Mouse (Mus musculus) layer of hippocampus, adult 8-10 months (tissue): ENCODE measurements at regions not wholly inside any gene's neighbourhood (a gene's known extent, or its start where the extent isn't known, plus 50 kb on each side); places are given as distances from the start of the nearest gene placed in this dataset.

Source experiments
- DNase-seq, 2 experiments: peaks; one replicate each; pipeline ENCODE4 v3.0.0; 2022; ENCODE audit warnings: low spot score in 2 of 2

GRCm38 (mm10) chr14:17347286-17347685, 312.8 kb upstream of the Thrb start:
- no peak for DNase-seq

- no peak for DNase-seq
Observed at GRCm38 (mm10) chr14:17352324-17353037, 307.6 kb upstream of the Thrb start.

GRCm38 (mm10) chr14:17361910-17362309, 298.2 kb upstream of the Thrb start:
- no peak for DNase-seq

GRCm38 (mm10) chr14:17402751-17403479, 257.1 kb upstream of the Thrb start:
- DNase-seq, result peak; percentile 17 to 46

DNA sequence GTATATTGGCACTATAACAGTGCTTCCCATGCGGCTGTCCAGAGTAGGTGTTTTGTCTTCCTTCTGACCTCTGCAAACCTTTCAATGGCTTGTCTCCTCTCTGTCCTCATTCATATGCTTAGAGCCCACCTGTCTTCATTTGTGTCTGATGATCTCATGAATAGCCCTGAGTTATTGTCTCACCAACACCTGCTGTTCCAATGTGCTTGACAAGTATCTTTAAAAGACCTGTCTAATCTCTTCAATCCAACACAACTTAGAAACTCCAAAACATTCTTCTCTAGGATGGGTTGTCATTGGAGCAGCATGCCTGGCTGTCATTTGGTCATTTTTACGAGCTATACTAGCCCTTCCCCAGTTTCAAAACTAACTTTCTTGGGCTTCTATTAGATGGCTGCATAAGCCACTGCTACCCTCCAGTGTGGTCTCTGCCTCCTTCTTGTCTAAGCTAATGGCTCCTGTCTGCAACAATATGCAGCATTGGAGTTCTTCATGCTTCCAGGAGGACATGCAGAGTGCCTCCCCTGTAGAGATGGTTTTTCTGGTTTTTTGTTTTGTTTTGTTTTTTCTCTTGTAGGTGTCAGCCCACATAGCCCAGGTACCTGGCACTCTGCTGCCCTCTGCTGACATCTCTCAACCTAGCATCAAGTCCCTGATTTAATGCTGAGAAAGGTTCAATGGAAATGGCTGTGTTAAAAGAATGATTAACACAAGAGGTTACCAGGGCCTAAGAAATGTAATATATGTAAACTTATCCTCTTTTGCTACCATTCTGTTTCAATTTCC, 254.3 kb upstream of the Thrb start:
- DNase-seq, result peak in 1 of 2 experiments; percentile 34

DNA sequence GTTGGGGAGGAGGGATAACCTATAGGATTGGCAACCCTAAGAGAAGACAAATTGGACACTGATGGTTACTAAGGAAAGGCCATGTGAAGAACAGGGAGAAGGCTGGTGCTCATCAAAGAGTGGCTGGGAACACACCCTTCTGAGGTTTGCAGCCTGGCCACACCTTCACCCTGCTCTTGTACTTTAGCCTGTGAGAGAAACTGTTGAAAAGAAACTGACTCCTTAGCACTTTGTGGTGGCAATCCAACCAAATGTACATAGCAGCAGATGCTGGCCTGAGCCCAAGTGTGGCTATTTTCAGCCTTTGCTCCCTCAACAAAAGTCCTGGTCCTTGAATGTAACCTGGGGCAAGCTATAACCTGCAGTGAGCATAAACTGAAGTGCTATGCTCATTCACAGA, 253.2 kb upstream of the Thrb start:
- DNase-seq, result no peak

DNA sequence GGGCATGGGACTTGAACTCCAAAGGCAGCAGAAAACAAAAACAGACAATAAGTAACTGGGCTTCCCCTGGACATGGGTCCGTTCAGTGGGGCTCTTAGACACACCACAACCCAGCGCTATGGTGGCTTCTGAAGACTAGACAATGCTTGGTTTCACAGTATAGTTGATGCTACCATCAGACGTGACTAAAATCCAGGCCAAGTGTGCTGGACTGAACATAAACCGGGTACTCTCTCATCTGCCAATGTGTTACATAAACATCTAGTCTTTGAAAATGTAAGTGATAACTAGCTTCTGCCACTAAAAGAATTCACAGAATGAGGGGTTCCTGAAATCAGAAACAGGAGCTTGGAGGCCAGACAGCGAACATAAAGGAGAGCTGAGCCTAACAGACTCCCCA, 251.7 kb upstream of the Thrb start:
- no peak for DNase-seq

DNA sequence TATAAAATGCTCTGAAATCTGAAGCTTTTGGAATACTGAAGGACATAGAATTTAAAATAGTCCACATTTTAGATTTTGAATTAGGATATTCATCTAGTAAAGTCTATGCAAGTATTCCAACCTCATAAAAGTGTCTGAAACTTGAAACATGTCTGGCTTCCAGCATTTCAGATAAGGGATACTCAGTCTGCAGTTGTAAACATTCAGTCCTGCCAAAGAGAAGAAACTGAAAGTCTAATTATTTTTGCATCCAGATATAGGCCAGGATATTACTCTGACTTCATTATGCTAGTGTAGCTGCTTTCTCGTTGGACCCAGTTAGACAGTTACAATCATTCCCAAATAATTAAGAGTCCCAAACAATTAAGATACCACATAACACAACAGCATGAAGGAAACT, 251.2 kb upstream of the Thrb start:
- no peak for DNase-seq

- DNase-seq, result no peak
Observed at GRCm38 (mm10) chr14:17409497-17409896, 250.6 kb upstream of the Thrb start.

DNA sequence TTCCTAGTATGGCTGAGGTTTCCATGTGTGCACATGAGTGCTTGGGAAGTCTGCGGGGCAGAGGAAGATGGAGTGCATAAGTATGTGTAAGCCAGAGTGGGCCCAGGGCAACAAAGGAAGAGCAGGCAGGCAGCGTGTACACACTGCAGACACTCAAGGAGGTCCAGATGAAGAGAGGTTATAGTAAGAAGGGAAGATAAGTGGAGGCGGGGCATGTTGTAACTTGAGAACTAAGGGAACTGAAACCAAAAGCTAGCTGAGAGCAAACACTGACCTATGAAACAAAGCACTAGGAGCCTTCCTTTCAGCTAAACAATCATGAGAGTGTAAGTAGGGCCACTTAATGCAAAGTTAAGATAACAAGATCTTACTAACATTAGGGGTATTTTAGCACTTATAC, 249.3 kb upstream of the Thrb start:
- no peak for DNase-seq

DNA sequence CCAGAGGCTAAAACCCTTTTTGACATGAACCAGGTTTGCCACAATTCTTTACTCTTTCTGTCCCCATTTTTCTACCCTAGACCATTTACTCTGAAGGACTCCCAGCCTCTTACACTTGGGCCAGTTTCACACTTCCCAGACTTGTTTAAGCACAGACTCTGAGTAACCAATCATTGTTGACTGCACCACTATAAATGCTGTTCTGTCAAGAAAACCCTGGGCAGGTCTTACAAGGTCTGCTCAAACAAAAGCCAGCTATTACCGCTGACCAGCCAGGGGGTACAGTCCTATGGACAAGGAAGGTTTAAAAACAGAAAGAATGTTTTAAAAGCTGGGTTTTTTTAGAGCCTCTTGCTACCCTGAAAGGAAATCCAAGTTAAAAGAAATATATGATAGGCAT, 248.8 kb upstream of the Thrb start:
- no peak for DNase-seq

GRCm38 (mm10) chr14:17414246-17414888, 245.7 kb upstream of the Thrb start:
- DNase-seq, result no peak

DNA sequence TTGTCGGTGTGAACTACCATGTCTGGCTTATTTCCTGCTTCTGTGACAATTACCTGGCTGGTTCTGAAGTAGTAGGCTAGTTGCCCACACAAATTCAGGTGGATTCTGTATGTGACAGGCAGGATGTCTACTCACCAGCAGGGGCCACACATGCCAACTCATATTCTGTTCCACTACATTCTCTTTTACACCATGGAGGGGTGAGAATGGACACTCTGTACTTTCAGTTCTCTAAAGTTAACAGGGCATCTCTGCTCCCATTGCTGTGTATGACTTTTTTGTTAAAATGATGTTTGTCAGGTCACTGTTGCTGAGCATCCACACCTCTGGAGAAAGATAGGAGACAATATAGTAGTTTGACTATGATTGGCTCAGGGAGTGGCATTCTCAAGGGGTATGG, 232.3 kb upstream of the Thrb start:
- no peak for DNase-seq

GRCm38 (mm10) chr14:17429157-17429556, 230.9 kb upstream of the Thrb start:
- DNase-seq, result no peak

- DNase-seq, result no peak
Observed at GRCm38 (mm10) chr14:17433346-17433745, 226.7 kb upstream of the Thrb start.

DNA sequence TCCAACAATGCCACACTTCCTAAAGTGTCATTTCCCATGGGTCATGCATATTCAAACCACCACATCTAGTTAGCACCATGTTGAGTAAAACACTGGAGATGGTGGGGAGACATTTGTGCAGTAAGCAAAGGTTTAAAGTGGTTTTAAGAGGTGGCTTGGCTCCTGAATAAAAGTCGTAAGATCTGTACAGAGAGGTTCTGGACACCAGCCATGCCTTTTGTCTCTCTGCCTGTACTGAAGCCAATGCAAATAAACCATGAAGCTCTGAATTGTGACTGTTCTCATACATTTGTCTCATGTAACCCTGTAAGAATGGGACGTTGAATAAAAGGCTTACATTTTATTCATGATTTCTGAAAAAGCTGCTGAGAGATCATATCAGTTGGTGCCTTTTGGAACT, 202.1 kb upstream of the Thrb start:
- DNase-seq, result no peak

DNA sequence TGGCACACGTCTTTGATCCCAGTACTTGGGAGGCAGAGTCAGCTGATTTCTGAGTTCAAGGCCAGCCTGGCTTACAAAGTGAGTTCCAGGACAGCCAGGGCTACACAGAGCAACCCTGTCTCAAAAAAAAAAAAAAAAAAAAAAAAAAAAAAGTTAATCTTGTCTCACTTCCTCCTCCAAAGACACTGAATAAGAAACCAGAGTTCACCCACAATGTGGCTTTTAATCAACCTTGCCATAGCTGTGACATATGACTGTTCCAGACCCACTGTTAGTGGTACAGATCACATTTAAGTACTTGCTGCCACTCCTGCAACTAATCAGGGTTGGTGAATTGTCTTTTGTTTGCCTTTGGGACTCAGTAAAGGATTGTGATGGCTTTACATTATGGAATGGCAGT, 181.1 kb upstream of the Thrb start:
- no peak for DNase-seq

GRCm38 (mm10) chr14:17484866-17485265, 175.2 kb upstream of the Thrb start:
- no peak for DNase-seq

DNA sequence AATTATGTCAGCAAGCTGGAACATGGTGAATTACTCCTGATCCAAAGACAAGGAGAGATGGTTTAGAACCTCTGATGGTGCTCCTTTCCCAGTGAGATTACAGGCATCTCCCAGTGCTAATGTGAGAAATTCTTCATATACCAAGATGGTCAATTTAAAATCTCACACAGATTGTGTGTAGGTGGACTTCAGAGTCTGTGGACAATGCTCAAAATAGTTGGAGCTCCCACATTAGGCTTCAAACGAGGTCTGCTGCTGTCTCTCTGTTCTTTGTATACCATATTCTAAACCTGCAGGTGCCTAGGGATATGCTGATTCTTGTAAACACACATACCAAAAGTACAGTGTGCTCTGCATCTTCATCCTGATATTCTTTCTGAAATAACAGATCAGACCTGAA, 146.3 kb upstream of the Thrb start:
- DNase-seq, result no peak

GRCm38 (mm10) chr14:17522696-17523095, 137.4 kb upstream of the Thrb start:
- DNase-seq, result no peak

DNA sequence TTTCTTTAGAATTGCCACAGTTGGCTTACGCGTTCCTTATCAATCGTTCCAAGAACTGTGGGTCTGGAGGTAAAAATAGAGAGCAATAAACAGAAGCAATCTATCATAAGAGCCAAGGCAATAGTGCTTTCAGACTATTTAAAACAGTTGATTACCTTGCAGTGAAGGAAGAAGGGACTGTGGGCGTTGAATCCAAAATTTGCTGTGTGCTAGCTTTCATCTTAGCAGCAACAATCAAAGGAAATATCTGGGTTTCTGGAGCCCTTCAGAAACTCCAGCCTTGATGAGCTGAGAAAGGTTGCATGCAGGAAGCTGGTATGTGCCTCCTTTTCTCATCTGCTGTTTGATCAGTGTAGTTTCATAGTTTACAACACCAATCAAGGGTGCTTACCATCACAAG, 136.1 kb upstream of the Thrb start:
- DNase-seq, result no peak

DNA sequence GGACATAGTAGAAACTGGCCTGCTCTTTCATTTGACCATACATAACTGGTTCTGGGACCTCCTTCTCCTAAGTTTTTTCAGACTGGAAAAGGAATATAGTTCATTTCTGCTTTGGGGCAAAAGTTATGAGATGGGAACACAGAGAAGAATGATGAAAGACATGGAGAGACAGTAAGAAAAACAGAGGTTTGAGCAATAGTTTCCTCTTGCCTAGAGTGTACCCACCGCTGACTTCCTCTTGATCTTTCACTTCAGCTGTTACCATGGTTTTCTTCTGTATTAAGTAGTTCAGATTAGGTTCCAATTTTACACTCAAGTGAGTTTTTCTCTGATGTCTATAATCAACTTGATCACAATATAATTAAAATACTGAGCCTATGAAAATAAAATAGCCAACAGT, 120.7 kb upstream of the Thrb start:
- no peak for DNase-seq
